ENCODE assay signal across 13 mouse cellular contexts in the genomic region with DNA sequence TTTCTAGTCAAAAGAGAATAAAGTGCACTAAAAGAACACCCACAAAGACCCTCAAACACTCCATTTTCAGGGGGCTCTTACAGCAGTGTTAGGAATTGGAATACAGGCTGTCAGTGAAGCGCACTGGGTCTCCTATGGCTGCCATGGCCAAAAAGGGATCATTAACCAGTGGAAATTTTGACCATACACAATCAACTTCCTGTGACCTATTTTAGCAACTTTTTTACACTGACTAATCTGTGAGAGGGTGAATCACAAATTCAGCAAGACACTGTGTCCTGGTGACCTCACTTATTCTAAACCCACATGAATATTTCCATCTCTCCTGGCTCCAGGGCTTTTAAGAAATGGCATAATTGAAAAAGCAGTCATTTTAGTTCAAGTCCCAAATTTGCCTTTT.
"Had no signal": no experiment of that assay in that cellular context is flagged by ENCODE, and none has a peak within 500 bp of the region (broad histone marks: within the 10 kb centered on the region; RNA-seq: fewer than 3 reads in every experiment).

No protein-coding gene starts in this region.

- H3K4me2 ChIP-seq: liver, embryonic 11.5 days; liver, embryonic 15.5 days; lung, embryonic 14.5 days; midbrain, embryonic 12.5 days; stomach, embryonic 15.5 days had no signal

- H3K27me3 ChIP-seq: liver, embryonic 15.5 days; megakaryocyte, embryonic 14.5 days; midbrain, embryonic 12.5 days; stomach, embryonic 15.5 days had no signal

- H3K9me3 ChIP-seq: liver, embryonic 15.5 days; megakaryocyte, embryonic 14.5 days; midbrain, embryonic 12.5 days; stomach, embryonic 15.5 days had no signal

- H3K4me3 ChIP-seq: liver, embryonic 15.5 days; megakaryocyte, embryonic 14.5 days; midbrain, embryonic 12.5 days; stomach, embryonic 15.5 days had no signal

- DNase-seq: kidney, postnatal 10 days; left cerebral cortex, postnatal 4 days; lung, embryonic 14.5 days; lung, postnatal 10 days; lung, postnatal 4 days; right cerebral cortex, postnatal 14 days; thymus, adult 2 months; thymus, postnatal 36 days had no signal

- H3K4me1 ChIP-seq: liver, embryonic 15.5 days; midbrain, embryonic 12.5 days; stomach, embryonic 15.5 days had no signal

- H3K27ac ChIP-seq: liver, embryonic 15.5 days; midbrain, embryonic 12.5 days; stomach, embryonic 15.5 days had no signal

- H3K36me3 ChIP-seq: liver, embryonic 15.5 days; stomach, embryonic 15.5 days had no signal

- H3K9ac ChIP-seq: liver, embryonic 15.5 days; lung, embryonic 14.5 days; midbrain, embryonic 12.5 days; stomach, embryonic 15.5 days had no signal
